Mouse (Mus musculus): ENCODE measurements at regions not wholly inside any gene's neighbourhood (a gene's known extent, or its start where the extent isn't known, plus 50 kb on each side); places are given as distances from the start of the nearest gene placed in this dataset.

DNA sequence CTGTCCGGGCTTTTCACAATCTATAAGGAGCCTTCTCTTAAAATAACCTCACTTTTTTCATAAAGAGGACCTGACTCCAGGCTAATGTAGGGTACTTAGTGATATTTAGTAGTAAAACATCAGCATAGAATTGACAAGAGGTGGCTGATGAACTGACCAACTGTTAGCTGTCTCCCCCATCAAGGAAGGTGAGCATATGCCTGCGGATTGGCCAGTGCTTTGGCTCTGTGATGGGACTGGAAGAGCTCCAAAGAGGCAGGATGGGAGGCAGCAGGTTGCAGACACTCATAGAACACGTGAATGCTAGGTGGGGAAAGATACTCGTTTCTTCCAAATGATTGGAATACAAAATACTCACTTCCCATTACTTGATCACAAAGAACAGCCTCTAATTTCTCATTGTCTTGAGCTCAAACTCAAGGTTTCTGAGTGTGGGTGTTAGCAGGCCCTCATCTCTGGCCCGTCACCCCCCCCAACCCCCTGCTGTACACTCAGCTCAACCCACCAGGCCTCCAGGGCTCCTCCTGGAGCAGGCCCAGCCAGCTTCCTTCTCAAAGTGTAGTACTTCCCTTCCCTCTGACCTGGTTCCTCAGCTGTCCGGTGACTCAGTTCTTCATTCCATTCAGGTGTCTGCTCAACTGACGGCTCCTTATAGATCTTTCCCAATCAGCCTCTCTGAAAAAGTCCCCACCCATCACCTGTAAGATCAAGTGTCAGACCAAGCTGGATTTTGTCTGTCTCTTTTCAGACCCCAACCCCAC is 160.2 kb upstream of the Rbms1 start:
- TF ChIP-seq TAL1 (conservative IDR thresholded peaks at IDR 0.05; ENCODE audit: low read depth, low read length), result no peak
- TF ChIP-seq GATA2 (IDR thresholded peaks at IDR 0.05; ENCODE audit: borderline replicate concordance, low read depth, low read length), result no peak
- TF ChIP-seq POLR2AphosphoS5 (IDR thresholded peaks at IDR 0.05; ENCODE audit: insufficient replicate concordance, low read depth, low read length), result no peak
- no peak for TF ChIP-seq GATA1 (IDR thresholded peaks at IDR 0.05; ENCODE audit: borderline replicate concordance, low read length)
- no peak for TF ChIP-seq CTCF (IDR thresholded peaks at IDR 0.05; ENCODE audit: low read depth, low read length)
- no peaks in the 10 kb centered on the region for H3K9me3 ChIP-seq (replicated peaks)
- no peak overlapping the region for H3K4me3 ChIP-seq (ENCODE audit: low read depth, low read length)
- H3K4me1 ChIP-seq (ENCODE audit: insufficient read depth, low read depth, low read length), result no peaks in the 10 kb centered on the region
- 0 out of 2 replicates have a peak, but pooled peaks cover 5% of the 10 kb centered on the region for H3K27me3 ChIP-seq (ENCODE audit: insufficient read depth, low read length)
- ATAC-seq (ENCODE audit: extremely low read depth, insufficient number of reproducible peaks, low FRiP score, poor library complexity, severe bottlenecking) (no peak), DNase-seq (ENCODE audit: low spot score) (no peak)
- H3K36me3 ChIP-seq (replicated peaks), result no peaks in the 10 kb centered on the region

DNA sequence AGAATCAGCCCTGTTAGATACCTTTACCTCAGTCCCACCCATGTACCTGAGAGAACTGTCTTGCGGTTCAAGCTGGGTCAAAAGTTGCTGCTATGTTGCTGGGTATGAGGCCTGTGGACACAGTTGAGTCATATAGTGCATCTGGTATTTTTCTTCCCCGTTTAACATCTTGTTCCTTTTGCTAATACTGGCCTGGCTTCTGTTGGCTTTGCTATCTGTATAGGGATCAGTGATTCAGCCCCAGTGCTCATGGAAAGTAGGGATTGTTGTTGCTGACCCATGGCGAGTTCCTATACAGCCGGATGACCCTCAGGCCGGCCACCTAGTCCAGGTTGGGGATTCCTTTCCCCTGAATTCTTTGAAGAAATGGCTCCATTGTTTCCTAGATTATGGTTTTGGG is 158.3 kb upstream of the Rbms1 start:
- no peak for ATAC-seq (ENCODE audit: extremely low read depth, insufficient number of reproducible peaks, low FRiP score, poor library complexity, severe bottlenecking)
- no peak overlapping the region for H3K4me3 ChIP-seq (ENCODE audit: low read depth, low read length)
- DNase-seq (ENCODE audit: low spot score), result no peak

DNA sequence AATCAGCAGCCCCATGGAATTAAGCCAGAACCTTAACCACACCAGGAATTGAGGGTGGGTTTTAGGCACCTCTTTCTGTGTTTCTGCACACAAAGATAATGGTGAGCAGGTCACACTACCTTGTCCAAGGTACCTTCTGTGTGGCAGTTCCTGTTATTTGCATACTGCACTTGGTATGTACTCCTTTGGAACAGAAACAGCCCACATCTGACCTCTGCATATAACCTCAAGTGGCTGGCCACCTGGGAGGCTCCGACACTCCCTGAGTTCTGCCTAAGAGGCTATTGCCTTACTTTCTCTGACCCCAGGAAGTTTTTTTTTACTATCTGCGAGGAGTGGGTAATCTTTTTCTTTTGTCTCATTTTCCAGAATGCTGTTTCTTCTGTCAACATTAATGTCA is 151.6 kb upstream of the Rbms1 start:
- Histone ChIP-seq H3K27me3 (ENCODE audit: insufficient read depth, low read length) (0 out of 2 replicates have a peak, but pooled peaks cover 4% of the 10 kb centered on the region), H3K9me3 (replicated peaks) (no peaks in the 10 kb centered on the region), H3K36me3 (replicated peaks) (no peaks in the 10 kb centered on the region), H3K4me1 (ENCODE audit: insufficient read depth, low read depth, low read length) (peaks cover 3% of the 10 kb centered on the region), H3K4me3 (ENCODE audit: low read depth, low read length) (no peak overlapping the region)
- ATAC-seq (ENCODE audit: extremely low read depth, insufficient number of reproducible peaks, low FRiP score, poor library complexity, severe bottlenecking), result no peak
- DNase-seq (ENCODE audit: low spot score), result no peak
- TF ChIP-seq POLR2AphosphoS5 (IDR thresholded peaks at IDR 0.05; ENCODE audit: insufficient replicate concordance, low read depth, low read length), result no peak
- TF ChIP-seq GATA2 (IDR thresholded peaks at IDR 0.05; ENCODE audit: borderline replicate concordance, low read depth, low read length), result no peak
- no peak for TF ChIP-seq CTCF (IDR thresholded peaks at IDR 0.05; ENCODE audit: low read depth, low read length)
- TF ChIP-seq GATA1 (IDR thresholded peaks at IDR 0.05; ENCODE audit: borderline replicate concordance, low read length), result no peak

More for the DNA sequence above, 158.3 kb upstream of the Rbms1 start:
- Histone ChIP-seq H3K36me3 (replicated peaks) (no peaks in the 10 kb centered on the region), H3K4me1 (ENCODE audit: insufficient read depth, low read depth, low read length) (no peaks in the 10 kb centered on the region), H3K27me3 (ENCODE audit: insufficient read depth, low read length) (0 out of 2 replicates have a peak, but pooled peaks cover 5% of the 10 kb centered on the region), H3K9me3 (replicated peaks) (no peaks in the 10 kb centered on the region)
- TF ChIP-seq CTCF (IDR thresholded peaks at IDR 0.05; ENCODE audit: low read depth, low read length), result no peak

DNA sequence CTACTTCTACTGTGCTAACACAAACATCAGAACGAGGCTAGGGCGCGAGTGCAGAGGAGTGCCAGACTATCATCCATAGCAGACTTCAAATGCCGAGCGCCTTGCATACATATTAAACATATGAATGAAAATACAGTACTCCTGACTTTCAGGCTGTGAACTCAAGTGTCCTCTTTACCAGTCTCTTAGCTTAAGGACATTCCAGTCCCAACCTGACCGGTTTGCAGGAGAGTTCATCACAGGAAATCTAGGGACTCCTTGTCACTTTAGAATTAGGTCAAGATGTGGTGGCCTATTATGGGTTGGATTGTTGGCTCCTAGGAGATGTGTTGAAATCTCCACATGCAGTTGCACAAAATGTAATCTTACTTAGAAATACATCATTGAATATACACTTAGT is 150.9 kb upstream of the Rbms1 start:
- ATAC-seq (ENCODE audit: extremely low read depth, insufficient number of reproducible peaks, low FRiP score, poor library complexity, severe bottlenecking), result no peak
- DNase-seq (ENCODE audit: low spot score), result no peak
- Histone ChIP-seq H3K27me3 (ENCODE audit: insufficient read depth, low read length) (0 out of 2 replicates have a peak, but pooled peaks cover 4% of the 10 kb centered on the region), H3K36me3 (replicated peaks) (no peaks in the 10 kb centered on the region), H3K4me1 (ENCODE audit: insufficient read depth, low read depth, low read length) (peaks cover 3% of the 10 kb centered on the region), H3K4me3 (ENCODE audit: low read depth, low read length) (no peak overlapping the region), H3K9me3 (replicated peaks) (no peaks in the 10 kb centered on the region)
- no peak for TF ChIP-seq GATA2 (IDR thresholded peaks at IDR 0.05; ENCODE audit: borderline replicate concordance, low read depth, low read length)
- no peak for TF ChIP-seq CTCF (IDR thresholded peaks at IDR 0.05; ENCODE audit: low read depth, low read length)
- no peak for TF ChIP-seq POLR2AphosphoS5 (IDR thresholded peaks at IDR 0.05; ENCODE audit: insufficient replicate concordance, low read depth, low read length)
- no peak for TF ChIP-seq GATA1 (IDR thresholded peaks at IDR 0.05; ENCODE audit: borderline replicate concordance, low read length)

DNA sequence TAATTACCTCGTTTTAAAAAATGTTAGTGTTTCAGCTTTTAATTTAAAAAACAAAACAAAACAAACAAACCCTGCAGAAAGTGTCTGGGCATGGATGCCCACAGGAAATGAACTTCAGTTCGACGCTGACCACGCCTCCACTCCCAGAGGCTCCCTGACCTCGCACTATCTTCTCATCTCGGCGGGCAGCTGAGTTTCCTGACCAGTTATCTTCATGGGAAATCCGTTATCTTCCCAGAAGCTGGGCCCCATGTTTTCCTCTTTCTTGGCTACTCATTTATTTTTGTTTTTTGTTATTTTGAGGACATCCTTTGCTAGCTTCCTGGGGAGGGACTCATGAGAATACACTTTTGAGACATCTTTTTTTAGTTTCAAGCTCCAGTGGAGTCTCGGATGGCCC is 147.6 kb upstream of the Rbms1 start:
- Histone ChIP-seq H3K9me3 (replicated peaks) (no peaks in the 10 kb centered on the region), H3K4me1 (ENCODE audit: insufficient read depth, low read depth, low read length) (peaks cover 3% of the 10 kb centered on the region), H3K4me3 (ENCODE audit: low read depth, low read length) (no peak overlapping the region), H3K27me3 (ENCODE audit: insufficient read depth, low read length) (0 out of 2 replicates have a peak, but pooled peaks cover 4% of the 10 kb centered on the region), H3K36me3 (replicated peaks) (no peaks in the 10 kb centered on the region)
- TF ChIP-seq GATA1 (IDR thresholded peaks at IDR 0.05; ENCODE audit: borderline replicate concordance, low read length), result no peak
- no peak for TF ChIP-seq POLR2AphosphoS5 (IDR thresholded peaks at IDR 0.05; ENCODE audit: insufficient replicate concordance, low read depth, low read length)
- peak; percentile 34; the same call in 1 of the 2 replicates for ATAC-seq (ENCODE audit: extremely low read depth, insufficient number of reproducible peaks, low FRiP score, poor library complexity, severe bottlenecking)
- DNase-seq (ENCODE audit: low spot score), result no peak

DNA sequence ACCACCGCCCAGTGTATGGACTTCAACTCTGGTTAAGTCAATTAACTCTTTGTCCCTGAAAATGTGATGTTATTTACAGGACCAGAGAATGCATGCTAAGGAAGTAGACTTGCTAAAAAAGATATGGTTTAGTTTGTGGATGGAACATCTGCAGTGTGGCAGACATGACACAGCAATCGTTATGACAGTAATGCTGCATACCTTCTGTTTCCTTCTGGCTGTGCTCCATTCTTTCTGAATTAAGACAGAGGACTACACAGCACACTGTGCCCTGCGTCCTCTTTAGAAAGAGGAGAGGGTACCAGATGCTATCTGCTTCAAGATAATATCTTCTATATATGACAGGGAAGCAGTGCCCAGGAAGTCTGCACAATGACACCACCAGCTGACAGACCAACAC is 146.6 kb upstream of the Rbms1 start:
- Histone ChIP-seq H3K4me3 (ENCODE audit: low read depth, low read length) (no peak overlapping the region), H3K4me1 (ENCODE audit: insufficient read depth, low read depth, low read length) (peaks cover 3% of the 10 kb centered on the region), H3K36me3 (replicated peaks) (no peaks in the 10 kb centered on the region), H3K9me3 (replicated peaks) (no peaks in the 10 kb centered on the region), H3K27me3 (ENCODE audit: insufficient read depth, low read length) (peaks cover 4% of the 10 kb centered on the region; the same call in 1 of the 2 replicates)
- ATAC-seq (ENCODE audit: extremely low read depth, insufficient number of reproducible peaks, low FRiP score, poor library complexity, severe bottlenecking) (no peak), DNase-seq (ENCODE audit: low spot score) (no peak)
- TF ChIP-seq POLR2AphosphoS5 (IDR thresholded peaks at IDR 0.05; ENCODE audit: insufficient replicate concordance, low read depth, low read length), result no peak
- TF ChIP-seq GATA2 (IDR thresholded peaks at IDR 0.05; ENCODE audit: borderline replicate concordance, low read depth, low read length), result no peak
- no peak for TF ChIP-seq CTCF (IDR thresholded peaks at IDR 0.05; ENCODE audit: low read depth, low read length)
- no peak for TF ChIP-seq GATA1 (IDR thresholded peaks at IDR 0.05; ENCODE audit: borderline replicate concordance, low read length)
- no peak for TF ChIP-seq TAL1 (conservative IDR thresholded peaks at IDR 0.05; ENCODE audit: low read depth, low read length)
